Mouse (Mus musculus) heart, embryonic 14.5 days (tissue): Measurements from ENCODE around the gene Cirbp. TPM values are rescaled to one million over a fixed set of nuclear protein-coding genes. Genes with fewer than 3 reads are reported as not detected.

Experiments
- ATAC-seq: fragments of 200-750 bp; cut with Nextera tagmentation; 2 replicates; pipeline ENCODE4 v1.8.0; 2017; ENCODE audit warnings: low read depth, moderate TSS enrichment; ENCODE audit not compliant: insufficient number of reproducible peaks, insufficient read depth, low FRiP score
- H3K27ac ChIP-seq, 2 experiments: fragments of 200-500 bp in 1 of 2; fragments of 300-500 bp in 1 of 2; sonication (generic) in 1 of 2; replicated peaks in 1 of 2; 2 replicates each; pipeline ENCODE4 v1.5.1; 2012 to 2014; ENCODE audit warnings: low read depth in 2 of 2, low read length in 2 of 2, control low read depth in 1 of 2, mild to moderate bottlenecking in 1 of 2, mixed read lengths in 1 of 2; ENCODE audit not compliant: control insufficient read depth in 1 of 2, insufficient read depth in 1 of 2
- H3K27me3 ChIP-seq: fragments of 300-500 bp; sonication (generic); 2 replicates; pipeline ENCODE4 v1.6.1; 2014; ENCODE audit warnings: mild to moderate bottlenecking, low read length, control low read depth; ENCODE audit not compliant: control insufficient read depth, insufficient read depth
- H3K36me3 ChIP-seq: fragments of 300-500 bp; sonication (generic); 2 replicates; pipeline ENCODE4 v1.6.1; 2014; ENCODE audit warnings: mild to moderate bottlenecking, control low read depth, low read length, mixed read lengths; ENCODE audit not compliant: control insufficient read depth, insufficient read depth
- H3K4me1 ChIP-seq, 2 experiments: fragments of 200-500 bp in 1 of 2; fragments of 300-500 bp in 1 of 2; sonication (generic) in 1 of 2; 2 replicates each; pipeline ENCODE4 v1.6.1; 2012 to 2014; ENCODE audit warnings: low read length in 2 of 2, control low read depth in 1 of 2, mixed read lengths in 1 of 2; ENCODE audit not compliant: control insufficient read depth in 2 of 2, insufficient read depth in 2 of 2
- H3K4me2 ChIP-seq: fragments of 300-500 bp; sonication (generic); 2 replicates; pipeline ENCODE4 v1.6.1; 2014; ENCODE audit warnings: mild to moderate bottlenecking, low read length
- H3K4me3 ChIP-seq, 2 experiments: fragments of 200-500 bp in 1 of 2; fragments of 300-500 bp in 1 of 2; sonication (generic) in 1 of 2; 2 replicates each; pipeline ENCODE4 v1.5.1; 2012 to 2014; ENCODE audit warnings: low read length in 2 of 2, mild to moderate bottlenecking in 2 of 2, control low read depth in 1 of 2, low read depth in 1 of 2, moderate library complexity in 1 of 2; ENCODE audit not compliant: control insufficient read depth in 1 of 2, insufficient read depth in 1 of 2
- H3K9ac ChIP-seq: fragments of 300-500 bp; sonication (generic); 2 replicates; pipeline ENCODE4 v1.6.1; 2014; ENCODE audit warnings: mild to moderate bottlenecking, low read length
- H3K9me3 ChIP-seq: fragments of 300-500 bp; sonication (generic); 2 replicates; pipeline ENCODE4 v1.6.1; 2016; ENCODE audit warnings: low read length, control low read depth; ENCODE audit not compliant: control insufficient read depth
- WGBS: fragments of 180-500 bp; shearing (Covaris S2); extraction: QIAGEN DNeasy Blood & Tissue Kit; methylation state at CpG from one replicate; pipeline ENCODE4 v1.1.7; 2014; 5-methylcytosine and 5-hydroxymethylcytosine counted together
- polyA plus RNA-seq: library from polyadenylated mRNA; unstranded; fragments of >200 nt; fragmentation: Nextera tagmentation; extraction: Ambion mirVana; gene quantifications from 2 replicates; pipeline ENCODE4 v1.2.1, GENCODE M21; 2014

The Cirbp gene
- polyA plus RNA-seq, 1 experiment from 2014 or later: 79.4 TPM

- Histone ChIP-seq H3K9ac (peak within 1 kb of the TSS; percentile 79), H3K4me2 (peak within 1 kb of the TSS; percentile 99), H3K36me3 (peaks cover 9% of the 10 kb centered on the region), H3K27ac (peak within 1 kb of the TSS in 1 of 2 experiments; percentile 21; a peak in 2 of 4 replicates), H3K9me3 (0 out of 2 replicates have a peak, but pooled peaks cover 3% of the 10 kb centered on the region), H3K4me3 (peak within 1 kb of the TSS; percentile 58 to 64), H3K27me3 (peaks cover 31% of the 10 kb centered on the region), H3K4me1 (peaks cover 12 to 45% of the 10 kb centered on the region in 2 experiments)
- WGBS: 1% methylated on average over 60 of the region's 94 CpGs
- 0 out of 2 replicates have a peak, but pooled peaks have one; percentile 1 for ATAC-seq
Measured at GRCm38 (mm10) chr10:80138553-80139438, 27.0 kb upstream of the Cirbp start, which contains the start of gene Atp5d. Gene Atp5d, plus strand, starts transcription at chr10:80138632.

- under 1% methylated on average over 10 of the region's 10 CpGs for WGBS
- 0 out of 2 replicates have a peak, but pooled peaks have one; percentile 0 for ATAC-seq
- H3K4me1 ChIP-seq: peaks cover 12 to 42% of the 10 kb centered on the region in 2 experiments
- H3K36me3 ChIP-seq: peaks cover 15% of the 10 kb centered on the region
- H3K4me3 ChIP-seq: peak overlapping the region; percentile 58 to 64
- 0 out of 4 replicates have a peak overlapping the region, but pooled peaks of 1 of the 2 experiments have one; percentile 21 for H3K27ac ChIP-seq
- peaks cover 31% of the 10 kb centered on the region for H3K27me3 ChIP-seq
- 0 out of 2 replicates have a peak, but pooled peaks cover 3% of the 10 kb centered on the region for H3K9me3 ChIP-seq
- peak overlapping the region; percentile 79 for H3K9ac ChIP-seq
- H3K4me2 ChIP-seq: peak overlapping the region; percentile 99
Measured at GRCm38 (mm10) chr10:80139439-80139775, 26.4 kb upstream of the Cirbp start.

DNA sequence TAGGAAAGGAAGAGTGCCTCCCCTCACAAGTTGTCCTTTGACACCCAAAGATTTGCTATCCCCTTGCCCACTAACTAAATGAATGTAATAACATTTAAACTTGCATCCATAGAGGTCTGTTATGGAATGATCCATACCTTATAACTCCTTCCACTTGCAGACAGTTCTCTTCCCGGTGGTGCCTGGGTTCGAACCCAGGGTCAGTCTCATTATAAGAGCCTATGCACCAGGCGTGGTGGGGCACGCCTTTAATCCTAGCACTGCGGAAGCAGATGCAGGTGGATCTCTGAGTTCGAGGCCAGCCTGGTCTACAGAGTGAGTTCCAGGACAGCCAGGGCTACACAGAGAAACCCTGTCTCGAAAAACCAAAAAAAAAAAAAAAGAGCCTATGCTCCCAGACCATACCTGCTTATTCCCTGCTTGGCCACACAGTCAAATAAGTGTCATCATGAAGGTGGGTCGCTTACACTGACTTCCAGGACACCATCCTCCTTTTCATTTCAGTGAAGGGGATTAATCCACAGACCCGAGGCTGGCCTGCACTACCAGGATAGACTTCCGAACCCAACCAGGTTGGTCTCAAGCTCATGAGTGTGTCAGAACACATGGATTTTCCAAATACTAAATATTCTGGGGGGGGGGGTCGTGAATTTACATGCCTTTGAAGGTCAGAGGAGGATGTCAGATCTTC is 25.7 kb upstream of the Cirbp start:
- Histone ChIP-seq H3K4me1 (peaks cover 12 to 46% of the 10 kb centered on the region in 2 experiments), H3K36me3 (peaks cover 23% of the 10 kb centered on the region), H3K4me2 (peak overlapping the region; percentile 96; the same call in 1 of the 2 replicates), H3K4me3 (no peak overlapping the region), H3K27ac (0 out of 4 replicates have a peak overlapping the region, but pooled peaks of 1 of the 2 experiments have one; percentile 82), H3K9ac (0 out of 2 replicates have a peak overlapping the region, but pooled peaks have one; percentile 70), H3K27me3 (peaks cover 30% of the 10 kb centered on the region), H3K9me3 (0 out of 2 replicates have a peak, but pooled peaks cover 3% of the 10 kb centered on the region)
- 76% methylated on average over 11 of the region's 11 CpGs for WGBS
- no peak for ATAC-seq

DNA sequence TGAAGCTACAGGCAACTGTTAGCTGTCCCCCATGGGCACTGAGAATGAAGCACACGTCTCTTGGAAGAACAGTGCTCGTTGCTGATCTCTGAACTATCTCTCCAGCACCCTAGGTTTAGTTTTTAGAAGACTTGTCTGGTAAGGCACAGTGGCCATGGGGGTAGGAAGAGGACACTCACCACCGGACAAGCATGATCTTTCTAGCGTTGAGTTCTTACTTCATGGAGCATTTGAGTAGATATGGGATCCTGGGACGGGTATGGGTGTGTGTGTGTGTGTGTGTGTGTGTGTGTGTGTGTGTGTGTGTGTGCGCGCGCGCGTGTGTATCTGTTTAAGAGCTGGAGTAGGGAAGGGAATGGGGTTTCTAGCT is 25.1 kb upstream of the Cirbp start, which contains the start of gene Cbarp:
Gene Cbarp (minus strand): TSS at position 170 of the 370 bp plus-strand sequence.
- Histone ChIP-seq H3K27me3 (peaks cover 27% of the 10 kb centered on the region), H3K36me3 (peaks cover 28% of the 10 kb centered on the region), H3K4me1 (peaks cover 13 to 51% of the 10 kb centered on the region in 2 experiments), H3K27ac (peak within 1 kb of the TSS; percentile 46 to 82), H3K9ac (peak within 1 kb of the TSS; percentile 70), H3K4me2 (peak within 1 kb of the TSS; percentile 99), H3K4me3 (peak within 1 kb of the TSS; percentile 12 to 69), H3K9me3 (0 out of 2 replicates have a peak, but pooled peaks cover 3% of the 10 kb centered on the region)
- 68% methylated on average over 10 of the region's 10 CpGs for WGBS
- no peak for ATAC-seq

- ATAC-seq: peak; percentile 72
- Histone ChIP-seq H3K27me3 (peaks cover 21% of the 10 kb centered on the region), H3K4me1 (peaks cover 17 to 55% of the 10 kb centered on the region in 2 experiments), H3K4me2 (peak overlapping the region; percentile 96), H3K9me3 (no peaks in the 10 kb centered on the region), H3K9ac (peak overlapping the region; percentile 70), H3K27ac (peak overlapping the region; percentile 46 to 82), H3K4me3 (peak overlapping the region; percentile 12 to 69), H3K36me3 (peaks cover 34% of the 10 kb centered on the region)
- WGBS: 0% methylated on average over 29 of the region's 29 CpGs
Measured at GRCm38 (mm10) chr10:80141243-80141642, 24.5 kb upstream of the Cirbp start.

GRCm38 (mm10) chr10:80141786-80142529 is 23.8 kb upstream of the Cirbp start:
- Histone ChIP-seq H3K36me3 (peaks cover 40% of the 10 kb centered on the region), H3K4me3 (peak overlapping the region; percentile 56 to 69), H3K4me2 (peak overlapping the region; percentile 96), H3K27me3 (peaks cover 14% of the 10 kb centered on the region), H3K27ac (peak overlapping the region; percentile 67 to 82), H3K9me3 (no peaks in the 10 kb centered on the region), H3K9ac (peak overlapping the region; percentile 96), H3K4me1 (peaks cover 21 to 56% of the 10 kb centered on the region in 2 experiments)
- ATAC-seq: peak; percentile 81
- 1% methylated on average over 43 of the region's 43 CpGs for WGBS
